Mouse (Mus musculus) kidney, embryonic 14.5 days (tissue): ENCODE results near the gene Fam81a. TPM values are rescaled to one million over a fixed set of nuclear protein-coding genes. Genes with fewer than 3 reads are reported as not detected.

Experiments
- ATAC-seq: fragments of 200-750 bp; cut with Nextera tagmentation; 2 replicates; pipeline ENCODE4 v1.8.0; 2017; ENCODE audit warnings: moderate number of reproducible peaks, mild to moderate bottlenecking, moderate TSS enrichment, moderate library complexity; ENCODE audit not compliant: low FRiP score, low TSS enrichment
- H3K27ac ChIP-seq: fragments of 300-500 bp; sonication (generic); 2 replicates; pipeline ENCODE4 v1.5.1; 2014; ENCODE audit warnings: low read depth, mild to moderate bottlenecking, low read length, moderate library complexity, mixed read lengths
- H3K27me3 ChIP-seq: fragments of 300-500 bp; sonication (generic); 2 replicates; pipeline ENCODE4 v1.6.1; 2014; ENCODE audit warnings: mild to moderate bottlenecking, low read length; ENCODE audit not compliant: control insufficient read depth, insufficient read depth
- H3K36me3 ChIP-seq: fragments of 300-500 bp; sonication (generic); 2 replicates; pipeline ENCODE4 v1.6.1; 2014; ENCODE audit warnings: low read length, mixed read lengths; ENCODE audit not compliant: control insufficient read depth, insufficient read depth
- H3K4me1 ChIP-seq: fragments of 300-500 bp; sonication (generic); 2 replicates; pipeline ENCODE4 v1.6.1; 2014; ENCODE audit warnings: low read length, mixed read lengths; ENCODE audit not compliant: control insufficient read depth, insufficient read depth
- H3K4me2 ChIP-seq: fragments of 300-500 bp; sonication (generic); replicated peaks from 2 replicates; pipeline ENCODE4 v1.6.1; 2014; ENCODE audit warnings: low read depth, mild to moderate bottlenecking, low read length
- H3K4me3 ChIP-seq: fragments of 300-500 bp; sonication (generic); 2 replicates; pipeline ENCODE4 v1.5.1; 2014; ENCODE audit warnings: mild to moderate bottlenecking, low read length
- H3K9ac ChIP-seq: fragments of 300-500 bp; sonication (generic); 2 replicates; pipeline ENCODE4 v1.6.1; 2014; ENCODE audit warnings: low read depth, mild to moderate bottlenecking, low read length, moderate library complexity
- H3K9me3 ChIP-seq: fragments of 300-500 bp; sonication (generic); 2 replicates; pipeline ENCODE4 v1.6.1; 2016; ENCODE audit warnings: low read length; ENCODE audit not compliant: control insufficient read depth
- WGBS: fragments of 180-500 bp; shearing (Covaris S2); extraction: QIAGEN DNeasy Blood & Tissue Kit; methylation state at CpG from one replicate; pipeline ENCODE4 v1.1.7; 2014; 5-methylcytosine and 5-hydroxymethylcytosine counted together
- polyA plus RNA-seq: library from polyadenylated mRNA; unstranded; fragments of >200 nt; fragmentation: Nextera tagmentation; extraction: Ambion mirVana; gene quantifications from 2 replicates; pipeline ENCODE4 v1.2.1, GENCODE M21; 2014

Fam81a gene
- polyA plus RNA-seq, 1 experiment from 2014 or later, result 13.0 TPM

GRCm38 (mm10) chr9:70103106-70103505 is 39.3 kb downstream of the Fam81a start:
- no peaks in the 10 kb centered on the region for H3K36me3 ChIP-seq
- H3K4me2 ChIP-seq, result no peak overlapping the region
- no peaks in the 10 kb centered on the region for H3K27me3 ChIP-seq
- 50% methylated on average over 8 of the region's 8 CpGs for WGBS
- H3K9me3 ChIP-seq, result no peaks in the 10 kb centered on the region
- no peak overlapping the region for H3K4me3 ChIP-seq
- no peaks in the 10 kb centered on the region for H3K4me1 ChIP-seq
- ATAC-seq, result no peak
- H3K27ac ChIP-seq, result no peak overlapping the region
- no peak overlapping the region for H3K9ac ChIP-seq

DNA sequence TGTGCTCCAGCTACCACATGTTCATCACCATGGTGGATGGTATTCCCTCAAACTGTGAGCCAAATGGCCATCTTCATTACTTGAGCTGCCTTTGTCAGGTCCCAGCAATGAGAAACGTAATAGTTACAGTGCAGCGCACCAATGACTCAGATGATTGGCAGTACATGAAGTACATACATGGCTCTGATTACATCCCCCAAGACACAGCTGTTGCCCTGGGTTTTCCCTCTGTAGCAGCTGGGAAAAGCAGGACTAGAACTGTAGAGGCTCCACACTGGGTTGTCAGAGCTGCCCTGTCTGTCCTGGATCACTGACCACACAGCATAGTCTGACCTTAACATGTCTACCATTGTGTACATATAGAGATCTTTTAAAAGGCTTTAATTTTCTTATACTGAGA is 44.8 kb downstream of the Fam81a start:
- Histone ChIP-seq H3K27me3 (no peaks in the 10 kb centered on the region), H3K9me3 (no peaks in the 10 kb centered on the region; the same call in 1 of the 2 replicates), H3K4me3 (no peak overlapping the region), H3K4me2 (no peak overlapping the region), H3K9ac (no peak overlapping the region), H3K36me3 (no peaks in the 10 kb centered on the region), H3K4me1 (0 out of 2 replicates have a peak, but pooled peaks cover 3% of the 10 kb centered on the region), H3K27ac (no peak overlapping the region)
- 96% methylated on average over 2 of the region's 2 CpGs for WGBS
- ATAC-seq, result no peak

GRCm38 (mm10) chr9:70095016-70095415 is 47.3 kb downstream of the Fam81a start:
- Histone ChIP-seq H3K4me2 (no peak overlapping the region), H3K27ac (no peak overlapping the region), H3K9ac (no peak overlapping the region), H3K36me3 (no peaks in the 10 kb centered on the region), H3K4me1 (0 out of 2 replicates have a peak, but pooled peaks cover 3% of the 10 kb centered on the region), H3K27me3 (no peaks in the 10 kb centered on the region), H3K9me3 (no peaks in the 10 kb centered on the region; the same call in 1 of the 2 replicates), H3K4me3 (no peak overlapping the region)
- no peak for ATAC-seq
- 73% methylated on average over 6 of the region's 6 CpGs for WGBS

- H3K4me3 ChIP-seq, result no peak overlapping the region
- no peak overlapping the region for H3K4me2 ChIP-seq
- no peaks in the 10 kb centered on the region for H3K27me3 ChIP-seq
- no peak for ATAC-seq
- 0 out of 2 replicates have a peak, but pooled peaks cover 15% of the 10 kb centered on the region for H3K4me1 ChIP-seq
- WGBS, result 87% methylated on average over 10 of the region's 10 CpGs
- H3K36me3 ChIP-seq, result no peaks in the 10 kb centered on the region
- no peak overlapping the region for H3K9ac ChIP-seq
- no peak overlapping the region for H3K27ac ChIP-seq
- H3K9me3 ChIP-seq, result no peaks in the 10 kb centered on the region
Measured at GRCm38 (mm10) chr9:70090541-70090940, 51.8 kb downstream of the Fam81a start.

- 0 out of 2 replicates have a peak, but pooled peaks cover 12% of the 10 kb centered on the region for H3K4me1 ChIP-seq
- no peak overlapping the region for H3K4me2 ChIP-seq
- 42% methylated on average over 6 of the region's 6 CpGs for WGBS
- no peak overlapping the region for H3K9ac ChIP-seq
- H3K9me3 ChIP-seq, result no peaks in the 10 kb centered on the region
- no peak overlapping the region for H3K4me3 ChIP-seq
- H3K36me3 ChIP-seq, result no peaks in the 10 kb centered on the region
- ATAC-seq, result 0 out of 2 replicates have a peak, but pooled peaks have one; percentile 35
- H3K27ac ChIP-seq, result no peak overlapping the region
- H3K27me3 ChIP-seq, result no peaks in the 10 kb centered on the region
Measured at GRCm38 (mm10) chr9:70088786-70089096, 53.6 kb downstream of the Fam81a start.

- 0 out of 2 replicates have a peak, but pooled peaks cover 12% of the 10 kb centered on the region for H3K4me1 ChIP-seq
- no peak overlapping the region for H3K4me2 ChIP-seq
- WGBS, result 74% methylated on average over 19 of the region's 19 CpGs
- H3K4me3 ChIP-seq, result no peak overlapping the region
- no peak overlapping the region for H3K9ac ChIP-seq
- no peak overlapping the region for H3K27ac ChIP-seq
- no peaks in the 10 kb centered on the region for H3K36me3 ChIP-seq
- no peaks in the 10 kb centered on the region for H3K9me3 ChIP-seq
- ATAC-seq, result no peak
- H3K27me3 ChIP-seq, result no peaks in the 10 kb centered on the region
Measured at GRCm38 (mm10) chr9:70088041-70088785, 54.1 kb downstream of the Fam81a start.

- 0 out of 2 replicates have a peak, but pooled peaks cover 12% of the 10 kb centered on the region for H3K4me1 ChIP-seq
- no peaks in the 10 kb centered on the region for H3K9me3 ChIP-seq
- no peak overlapping the region for H3K4me3 ChIP-seq
- no peak overlapping the region for H3K27ac ChIP-seq
- no peak overlapping the region for H3K9ac ChIP-seq
- ATAC-seq, result no peak
- no peaks in the 10 kb centered on the region for H3K27me3 ChIP-seq
- no peak overlapping the region for H3K4me2 ChIP-seq
- no peaks in the 10 kb centered on the region for H3K36me3 ChIP-seq
- 80% methylated on average over 5 of the region's 5 CpGs for WGBS
Measured at GRCm38 (mm10) chr9:70087379-70087778, 55.0 kb downstream of the Fam81a start.

GRCm38 (mm10) chr9:70086091-70086490 is 56.3 kb downstream of the Fam81a start:
- WGBS, result 9% methylated on average over 6 of the region's 6 CpGs
- Histone ChIP-seq H3K9ac (no peak overlapping the region), H3K36me3 (no peaks in the 10 kb centered on the region), H3K9me3 (no peaks in the 10 kb centered on the region), H3K4me1 (0 out of 2 replicates have a peak, but pooled peaks cover 12% of the 10 kb centered on the region), H3K27me3 (no peaks in the 10 kb centered on the region), H3K4me2 (no peak overlapping the region), H3K4me3 (no peak overlapping the region), H3K27ac (no peak overlapping the region)
- peak; percentile 42; the same call in 1 of the 2 replicates for ATAC-seq

GRCm38 (mm10) chr9:70084107-70084506 is 58.3 kb downstream of the Fam81a start:
- ATAC-seq, result no peak
- 70% methylated on average over 11 of the region's 11 CpGs for WGBS
- no peak overlapping the region for H3K9ac ChIP-seq
- 0 out of 2 replicates have a peak, but pooled peaks cover 12% of the 10 kb centered on the region for H3K4me1 ChIP-seq
- H3K4me3 ChIP-seq, result no peak overlapping the region
- H3K4me2 ChIP-seq, result no peak overlapping the region
- H3K27me3 ChIP-seq, result no peaks in the 10 kb centered on the region
- no peaks in the 10 kb centered on the region for H3K9me3 ChIP-seq
- no peak overlapping the region for H3K27ac ChIP-seq
- H3K36me3 ChIP-seq, result no peaks in the 10 kb centered on the region
